Mouse (Mus musculus) liver, embryonic 12.5 days (tissue): Measurements from ENCODE around the gene Neurl3. TPM values are rescaled to one million over a fixed set of nuclear protein-coding genes. Genes with fewer than 3 reads are reported as not detected.

ENCODE experiments used
- ATAC-seq: fragments of 200-750 bp; cut with Nextera tagmentation; 2 replicates; pipeline ENCODE4 v1.8.0; 2017; ENCODE audit warnings: moderate number of reproducible peaks, mild to moderate bottlenecking, moderate library complexity
- H3K27ac ChIP-seq: fragments of 300-500 bp; sonication (generic); 2 replicates; pipeline ENCODE4 v1.5.1; 2016; ENCODE audit warnings: mild to moderate bottlenecking
- H3K27me3 ChIP-seq: fragments of 300-500 bp; sonication (generic); replicated peaks from 2 replicates; pipeline ENCODE4 v1.6.1; 2016; ENCODE audit warnings: mild to moderate bottlenecking, moderate library complexity
- H3K36me3 ChIP-seq: fragments of 300-500 bp; sonication (generic); 2 replicates; pipeline ENCODE4 v1.6.1; 2016; ENCODE audit warnings: mild to moderate bottlenecking, moderate library complexity
- H3K4me1 ChIP-seq: fragments of 300-500 bp; sonication (generic); 2 replicates; pipeline ENCODE4 v1.6.1; 2016
- H3K4me2 ChIP-seq: fragments of 300-500 bp; sonication (generic); 2 replicates; pipeline ENCODE4 v1.6.1; 2016; ENCODE audit warnings: mild to moderate bottlenecking, moderate library complexity
- H3K4me3 ChIP-seq: fragments of 300-500 bp; sonication (generic); 2 replicates; pipeline ENCODE4 v1.5.1; 2016; ENCODE audit warnings: mild to moderate bottlenecking, moderate library complexity
- H3K9ac ChIP-seq: fragments of 300-500 bp; sonication (generic); 2 replicates; pipeline ENCODE4 v1.6.1; 2016; ENCODE audit warnings: mild to moderate bottlenecking, moderate library complexity
- H3K9me3 ChIP-seq: fragments of 300-500 bp; sonication (generic); replicated peaks from 2 replicates; pipeline ENCODE4 v1.6.1; 2016; ENCODE audit warnings: mild to moderate bottlenecking, moderate library complexity
- WGBS: fragments of 180-500 bp; shearing (Covaris S2); methylation state at CpG from one replicate; pipeline ENCODE4 v1.1.7; 2016; ENCODE audit not compliant: insufficient replicate concordance; 5-methylcytosine and 5-hydroxymethylcytosine counted together
- polyA plus RNA-seq: library from polyadenylated mRNA; unstranded; fragments of >200 nt; fragmentation: Nextera tagmentation; extraction: Ambion mirVana; gene quantifications from 2 replicates; pipeline ENCODE4 v1.2.1, GENCODE M21; 2016

Neurl3 gene
- polyA plus RNA-seq, 1 experiment from 2014 or later: 3.7 TPM

DNA sequence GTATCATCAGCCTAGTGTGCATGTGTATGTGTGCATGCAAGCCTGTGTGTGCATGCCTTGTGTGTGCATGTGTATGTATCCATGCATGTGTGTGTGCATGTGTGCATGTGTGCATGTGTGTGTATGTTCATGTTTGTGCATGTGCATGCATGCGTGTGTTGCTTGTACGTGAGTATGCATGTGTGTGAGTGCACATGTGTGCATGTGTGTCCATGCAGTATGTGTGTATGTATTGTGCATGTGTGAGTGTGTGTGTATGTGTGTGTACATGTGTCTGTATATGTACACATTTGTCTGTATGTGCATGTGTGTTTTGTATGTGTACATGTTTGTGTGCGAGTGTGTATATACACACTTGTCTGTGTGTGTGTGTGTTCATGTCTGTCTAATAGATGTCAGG, 6.9 kb downstream of the Neurl3 start:
- Histone ChIP-seq H3K4me2 (no peak overlapping the region), H3K4me1 (peaks cover 56% of the 10 kb centered on the region), H3K27me3 (peaks cover 14% of the 10 kb centered on the region), H3K9ac (no peak overlapping the region), H3K9me3 (no peaks in the 10 kb centered on the region), H3K27ac (no peak overlapping the region), H3K4me3 (no peak overlapping the region), H3K36me3 (no peaks in the 10 kb centered on the region)
- ATAC-seq: no peak
- WGBS: 83% methylated on average over 3 of the region's 3 CpGs

DNA sequence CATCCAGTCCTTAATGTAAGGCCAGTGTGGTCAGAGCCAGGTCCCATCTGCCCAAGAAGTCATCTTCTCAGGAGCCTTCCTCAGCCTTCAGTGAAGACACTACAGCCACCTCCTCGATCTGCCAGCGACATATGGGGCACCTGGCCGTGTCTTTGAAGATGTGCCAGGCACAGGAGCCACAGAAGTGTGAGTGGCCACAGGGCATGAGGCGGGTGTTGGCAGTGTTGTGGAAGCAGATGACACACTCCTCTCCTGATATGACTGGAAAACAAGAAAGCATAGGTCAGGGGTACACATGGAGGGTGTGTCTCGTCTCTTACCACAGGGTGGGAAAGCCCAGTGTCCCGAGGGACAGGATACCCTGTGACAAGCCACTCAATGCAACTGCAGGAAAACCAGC, 8.2 kb downstream of the Neurl3 start:
- no peaks in the 10 kb centered on the region for H3K36me3 ChIP-seq
- no peak overlapping the region for H3K4me2 ChIP-seq
- no peak overlapping the region for H3K9ac ChIP-seq
- H3K4me3 ChIP-seq: no peak overlapping the region
- no peak overlapping the region for H3K27ac ChIP-seq
- no peaks in the 10 kb centered on the region for H3K9me3 ChIP-seq
- ATAC-seq: no peak
- H3K4me1 ChIP-seq: peaks cover 54% of the 10 kb centered on the region
- H3K27me3 ChIP-seq: peaks cover 9% of the 10 kb centered on the region
- 59% methylated on average over 6 of the region's 6 CpGs for WGBS

DNA sequence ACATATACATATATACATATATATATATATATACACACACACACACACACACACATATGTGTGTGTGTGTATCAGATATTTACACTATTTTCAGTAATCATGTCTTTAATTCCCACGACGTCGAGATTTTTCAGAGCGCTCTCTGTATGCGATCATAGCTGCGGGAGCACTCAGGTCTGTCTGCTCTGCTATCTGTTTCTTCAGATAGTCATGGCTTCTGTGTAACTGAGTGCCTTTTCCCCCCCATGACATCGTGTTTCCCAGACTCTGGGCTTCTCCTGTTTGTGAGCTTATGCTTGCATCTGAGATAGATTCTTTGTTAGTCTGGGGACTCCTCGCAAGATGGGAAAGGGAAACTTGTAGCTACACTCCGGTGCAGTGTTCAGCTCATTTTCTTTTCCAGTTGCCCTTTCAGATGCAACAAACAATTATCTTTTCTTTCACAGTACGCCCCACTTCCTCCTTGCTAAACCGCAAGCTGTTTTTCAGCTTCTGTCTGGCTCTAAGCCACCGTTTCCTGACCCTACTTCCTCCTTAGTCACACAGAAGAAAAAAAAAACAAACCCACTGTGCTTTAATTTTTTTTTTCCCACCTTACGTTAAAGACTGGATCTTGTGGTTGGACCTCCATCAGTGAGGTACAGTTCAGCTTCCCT, 10.5 kb downstream of the Neurl3 start:
- Histone ChIP-seq H3K9ac (0 out of 2 replicates have a peak overlapping the region, but pooled peaks have one; percentile 7), H3K27ac (peak overlapping the region; percentile 73), H3K9me3 (no peaks in the 10 kb centered on the region), H3K4me3 (peak overlapping the region; percentile 17; the same call in 1 of the 2 replicates), H3K27me3 (no peaks in the 10 kb centered on the region), H3K4me2 (peak overlapping the region; percentile 55), H3K4me1 (peaks cover 37% of the 10 kb centered on the region), H3K36me3 (no peaks in the 10 kb centered on the region)
- WGBS: 10% methylated on average over 13 of the region's 13 CpGs
- ATAC-seq: 0 out of 2 replicates have a peak, but pooled peaks have one; percentile 40

DNA sequence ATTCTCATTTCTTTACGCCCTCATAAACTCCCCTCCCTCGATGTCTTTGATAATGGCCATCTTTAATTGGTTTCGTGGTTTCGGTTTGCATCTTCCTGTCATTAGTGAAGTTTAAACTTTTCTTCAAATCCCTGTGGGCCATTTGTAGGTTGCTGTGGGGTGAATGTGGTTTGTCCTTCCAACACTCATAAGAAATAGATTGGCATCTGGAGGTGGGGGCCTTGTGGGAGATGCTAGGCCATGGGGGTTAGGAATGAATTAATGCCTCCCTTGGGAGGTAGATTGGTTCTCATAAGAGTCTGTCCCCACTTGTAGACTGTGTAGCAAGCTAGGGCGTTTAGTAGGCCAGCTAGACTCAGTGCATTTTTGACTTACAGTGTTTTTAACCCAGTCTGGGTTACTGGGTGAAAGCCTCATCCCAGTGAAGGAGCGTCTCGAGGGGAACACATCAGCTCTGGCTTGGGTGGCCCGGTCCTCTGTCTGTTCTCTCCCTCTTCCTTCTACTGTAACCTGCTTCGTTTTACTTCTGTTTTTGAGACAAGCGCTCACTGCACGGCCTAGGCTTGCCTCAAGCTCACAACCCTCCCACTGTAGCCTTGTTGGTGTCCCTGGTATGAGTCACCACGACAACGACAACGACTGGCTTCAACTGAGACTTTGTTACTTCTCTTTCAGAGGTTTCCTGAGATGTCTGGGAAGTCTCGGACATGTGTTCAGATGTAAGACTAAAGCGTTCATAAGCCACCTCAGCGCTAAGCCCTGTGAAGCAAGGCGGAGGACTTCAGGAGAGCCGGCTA, 12.6 kb downstream of the Neurl3 start:
- ATAC-seq: peak; percentile 54

DNA sequence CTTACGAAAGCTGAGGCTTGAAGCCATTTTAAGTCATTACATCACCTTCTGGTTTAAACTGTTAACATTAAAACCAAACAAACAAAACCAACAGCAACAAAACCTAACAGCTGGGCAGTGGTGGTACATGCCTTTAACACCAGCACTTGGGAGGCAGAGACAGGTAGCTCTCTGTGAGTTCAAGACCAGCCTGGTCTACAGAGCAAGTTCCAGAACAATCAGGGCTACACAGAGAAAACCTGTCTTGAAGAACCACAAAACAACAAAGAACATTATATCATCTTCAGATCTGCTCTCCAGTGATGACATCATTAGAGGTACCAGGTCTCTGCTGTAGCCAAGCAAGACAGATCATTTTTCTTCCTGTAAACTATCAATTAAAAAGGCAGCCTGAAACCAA, 14.1 kb downstream of the Neurl3 start:
- H3K27ac ChIP-seq: no peak overlapping the region
- 83% methylated on average over 1 of the region's 1 CpGs for WGBS
- no peak for ATAC-seq
- H3K4me3 ChIP-seq: no peak overlapping the region
- peaks cover 29% of the 10 kb centered on the region for H3K4me1 ChIP-seq
- H3K36me3 ChIP-seq: no peaks in the 10 kb centered on the region
- H3K9ac ChIP-seq: no peak overlapping the region
- no peak overlapping the region for H3K4me2 ChIP-seq
- peaks cover 8% of the 10 kb centered on the region for H3K9me3 ChIP-seq
- H3K27me3 ChIP-seq: peaks cover 7% of the 10 kb centered on the region

More for the DNA sequence above, 12.6 kb downstream of the Neurl3 start:
- H3K9me3 ChIP-seq: peaks cover under 1% of the 10 kb centered on the region; the same call in 1 of the 2 replicates
- 38% methylated on average over 19 of the region's 19 CpGs for WGBS
- H3K36me3 ChIP-seq: no peaks in the 10 kb centered on the region
- H3K4me3 ChIP-seq: no peak overlapping the region
- no peak overlapping the region for H3K9ac ChIP-seq
- H3K4me2 ChIP-seq: no peak overlapping the region
- peaks cover 37% of the 10 kb centered on the region for H3K4me1 ChIP-seq
- no peaks in the 10 kb centered on the region for H3K27me3 ChIP-seq
- no peak overlapping the region for H3K27ac ChIP-seq

DNA sequence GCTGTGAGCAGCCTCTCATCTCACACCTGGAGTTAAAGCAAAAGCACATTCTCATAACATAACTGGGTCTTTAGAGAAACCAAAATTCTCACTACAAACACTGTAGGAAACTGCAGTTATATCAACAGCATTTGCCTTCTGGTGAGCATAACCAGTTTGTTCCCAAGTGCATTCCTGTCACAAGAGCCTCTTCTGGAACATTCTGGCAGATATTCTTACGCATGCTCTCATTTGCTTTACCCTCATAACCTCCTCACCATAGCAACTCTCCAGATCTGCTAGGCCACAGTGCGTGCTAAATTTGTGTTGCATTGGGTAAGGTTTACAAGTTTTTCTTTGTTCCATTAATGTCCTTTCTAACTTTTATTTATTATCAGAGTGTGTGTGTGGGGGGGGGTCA, 15.2 kb downstream of the Neurl3 start:
- Histone ChIP-seq H3K27me3 (peaks cover 18% of the 10 kb centered on the region), H3K9me3 (peaks cover 8% of the 10 kb centered on the region), H3K4me1 (peaks cover 25% of the 10 kb centered on the region), H3K4me3 (no peak overlapping the region), H3K4me2 (no peak overlapping the region), H3K27ac (no peak overlapping the region), H3K9ac (no peak overlapping the region), H3K36me3 (no peaks in the 10 kb centered on the region)
- WGBS: 84% methylated on average over 2 of the region's 2 CpGs
- no peak for ATAC-seq

DNA sequence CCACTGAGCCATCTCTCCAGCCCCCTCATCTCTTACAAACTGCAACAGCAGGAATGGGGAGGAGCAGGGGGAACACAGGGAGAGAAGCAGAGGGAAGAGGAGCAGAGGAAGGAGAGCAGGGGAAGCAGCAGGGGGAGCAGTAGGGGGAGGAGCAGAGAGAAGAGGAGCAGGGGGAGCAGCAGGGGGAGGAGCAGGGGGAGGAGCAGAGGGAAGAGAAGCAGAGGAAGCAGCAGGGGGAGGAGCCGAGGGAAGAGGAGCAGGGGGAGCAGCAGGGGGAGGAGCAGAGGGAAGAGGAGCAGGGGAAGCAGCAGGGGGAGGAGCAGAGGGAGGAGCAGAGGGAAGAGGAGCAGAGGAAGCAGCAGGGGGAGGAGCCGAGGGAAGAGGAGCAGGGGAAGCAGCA, 15.8 kb downstream of the Neurl3 start:
- no peaks in the 10 kb centered on the region for H3K36me3 ChIP-seq
- no peak overlapping the region for H3K27ac ChIP-seq
- no peak for ATAC-seq
- peaks cover 8% of the 10 kb centered on the region for H3K9me3 ChIP-seq
- H3K4me2 ChIP-seq: no peak overlapping the region
- H3K4me1 ChIP-seq: peaks cover 19% of the 10 kb centered on the region; the same call in 1 of the 2 replicates
- no peak overlapping the region for H3K4me3 ChIP-seq
- peaks cover 24% of the 10 kb centered on the region for H3K27me3 ChIP-seq
- WGBS: 25% methylated on average over 2 of the region's 2 CpGs
- H3K9ac ChIP-seq: no peak overlapping the region

DNA sequence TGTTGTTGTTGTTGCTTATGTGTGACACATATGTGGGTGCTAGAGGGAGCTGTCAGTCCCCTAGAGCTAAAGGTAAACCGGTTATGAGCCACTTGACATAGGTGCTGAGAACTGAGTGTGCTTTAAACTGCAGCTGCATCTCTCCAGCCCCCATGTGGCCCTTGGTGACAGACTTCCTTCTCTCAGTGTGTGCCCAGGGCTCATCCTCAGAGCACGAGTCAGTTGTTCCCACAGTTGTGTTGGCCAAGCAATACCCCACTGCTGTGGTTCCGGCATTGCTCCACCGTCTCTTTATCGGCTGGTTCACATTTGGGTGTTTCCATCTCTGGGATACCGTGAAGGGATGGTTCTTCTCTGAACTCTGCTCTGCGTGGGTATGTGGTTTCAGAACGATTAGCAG, 17.2 kb downstream of the Neurl3 start:
- ATAC-seq: no peak
- 54% methylated on average over 8 of the region's 8 CpGs for WGBS

DNA sequence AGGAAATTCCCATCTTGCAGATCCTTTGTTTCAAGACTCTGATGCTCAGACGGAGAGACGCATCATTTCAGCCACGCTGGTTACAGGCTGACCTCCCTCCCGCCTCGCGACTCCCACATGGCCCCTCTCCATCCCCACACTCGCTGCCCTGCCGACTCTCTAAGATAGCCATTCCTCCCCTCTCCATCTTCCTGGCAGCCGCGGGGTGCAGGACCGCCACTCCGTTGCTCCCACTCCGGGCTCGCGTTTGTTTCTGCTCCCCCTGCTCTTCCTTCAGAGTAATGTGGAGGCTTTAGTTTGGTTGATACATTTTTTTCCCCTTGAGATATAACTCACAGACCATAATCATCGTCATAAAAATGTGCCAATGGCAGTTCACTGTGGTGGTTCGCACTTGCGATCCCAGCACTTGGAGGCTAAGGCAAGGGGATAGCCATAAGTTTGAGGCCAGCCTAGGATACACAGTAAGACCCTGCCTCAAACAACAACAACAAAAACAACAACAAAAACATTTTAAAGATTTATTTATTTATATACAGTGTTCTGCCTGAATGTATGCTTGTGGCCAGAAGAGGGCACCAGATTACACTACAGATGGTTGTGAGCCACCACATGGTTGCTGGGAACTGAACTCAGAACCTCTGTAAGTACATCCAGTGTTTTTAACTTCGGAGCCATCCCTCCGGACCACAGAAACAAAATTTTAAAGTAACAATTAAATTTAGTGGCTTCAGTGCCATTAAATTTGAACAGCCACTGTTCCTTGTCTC, 18.4 kb downstream of the Neurl3 start:
- H3K9me3 ChIP-seq: peaks cover 8% of the 10 kb centered on the region
- peaks cover 29% of the 10 kb centered on the region for H3K27me3 ChIP-seq
- H3K4me2 ChIP-seq: no peak overlapping the region
- WGBS: 50% methylated on average over 20 of the region's 20 CpGs
- no peak overlapping the region for H3K27ac ChIP-seq
- no peak overlapping the region for H3K9ac ChIP-seq
- ATAC-seq: no peak
- peaks cover 11% of the 10 kb centered on the region; the same call in 1 of the 2 replicates for H3K4me1 ChIP-seq
- H3K4me3 ChIP-seq: no peak overlapping the region
- H3K36me3 ChIP-seq: no peaks in the 10 kb centered on the region

More for the DNA sequence above, 17.2 kb downstream of the Neurl3 start:
- no peak overlapping the region for H3K4me3 ChIP-seq
- H3K4me1 ChIP-seq: peaks cover 22% of the 10 kb centered on the region; the same call in 1 of the 2 replicates
- H3K27me3 ChIP-seq: peaks cover 29% of the 10 kb centered on the region
- H3K27ac ChIP-seq: no peak overlapping the region
- H3K36me3 ChIP-seq: no peaks in the 10 kb centered on the region
- no peak overlapping the region for H3K9ac ChIP-seq
- H3K4me2 ChIP-seq: no peak overlapping the region
- H3K9me3 ChIP-seq: peaks cover 8% of the 10 kb centered on the region

DNA sequence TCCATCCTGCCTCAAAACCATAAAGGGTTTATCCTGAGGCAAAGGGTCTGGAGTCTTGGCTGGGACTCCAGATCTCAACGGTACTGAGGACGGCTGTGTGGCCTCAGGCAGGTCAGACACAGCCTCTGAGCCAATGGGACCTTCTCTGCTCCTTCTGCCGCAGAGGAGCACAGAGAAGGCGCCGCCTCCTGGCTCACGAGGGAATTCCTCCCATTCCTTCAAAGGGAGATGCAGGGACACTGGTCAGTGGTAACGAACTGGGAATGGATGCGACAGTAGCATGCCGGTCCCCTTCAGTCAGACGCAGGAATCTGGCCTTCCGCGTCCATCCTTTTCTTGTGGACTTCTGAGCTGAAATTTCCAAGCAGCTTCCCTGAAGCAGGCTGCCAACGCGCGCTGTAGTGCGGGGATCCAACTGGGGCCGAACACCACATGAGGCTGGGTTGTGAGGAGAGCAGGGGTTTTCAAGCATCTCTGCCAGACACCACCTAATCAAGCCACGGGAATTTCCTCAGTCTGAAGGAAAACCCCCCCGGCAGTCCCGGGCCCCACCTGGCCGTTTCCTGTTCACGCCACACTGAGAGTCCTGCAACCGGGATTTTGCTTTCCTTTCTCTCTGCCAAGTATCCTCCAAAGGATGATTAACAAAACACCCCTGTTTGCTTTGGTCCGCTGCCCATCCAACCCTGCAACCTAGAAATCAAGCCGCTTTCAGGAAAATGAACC, 19.7 kb downstream of the Neurl3 start:
- Histone ChIP-seq H3K9me3 (peaks cover 8% of the 10 kb centered on the region), H3K27ac (no peak overlapping the region), H3K4me3 (no peak overlapping the region), H3K4me1 (peaks cover 11% of the 10 kb centered on the region; the same call in 1 of the 2 replicates), H3K36me3 (no peaks in the 10 kb centered on the region), H3K27me3 (peaks cover 29% of the 10 kb centered on the region), H3K4me2 (peak overlapping the region; percentile 31; the same call in 1 of the 2 replicates), H3K9ac (peak overlapping the region; percentile 27; the same call in 1 of the 2 replicates)
- WGBS: 21% methylated on average over 25 of the region's 25 CpGs
- no peak for ATAC-seq

DNA sequence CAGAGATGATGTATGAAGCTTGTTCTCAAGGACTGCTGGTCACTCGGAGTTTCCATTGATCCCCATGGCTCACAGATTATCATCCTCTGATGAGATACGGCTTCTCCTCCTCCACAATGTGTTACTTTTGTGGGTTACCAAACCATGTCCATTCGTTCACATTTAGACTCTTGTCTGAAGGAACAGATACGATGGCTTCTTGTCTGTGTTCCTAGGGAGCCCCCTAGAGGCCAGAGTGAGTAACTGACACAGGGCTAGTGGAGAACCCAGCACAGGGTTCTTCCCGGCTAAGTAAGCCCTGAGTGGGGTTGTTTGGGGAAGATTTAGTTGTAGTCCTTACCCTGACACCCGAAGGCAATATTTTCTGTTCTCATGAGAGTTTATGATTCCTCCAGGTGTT, 21.7 kb downstream of the Neurl3 start:
- no peak overlapping the region for H3K4me3 ChIP-seq
- peaks cover 8% of the 10 kb centered on the region for H3K9me3 ChIP-seq
- peaks cover 29% of the 10 kb centered on the region for H3K27me3 ChIP-seq
- H3K9ac ChIP-seq: no peak overlapping the region
- WGBS: 3% methylated on average over 6 of the region's 6 CpGs
- peaks cover 11% of the 10 kb centered on the region; the same call in 1 of the 2 replicates for H3K4me1 ChIP-seq
- no peaks in the 10 kb centered on the region for H3K36me3 ChIP-seq
- H3K27ac ChIP-seq: no peak overlapping the region
- H3K4me2 ChIP-seq: no peak overlapping the region
- 0 out of 2 replicates have a peak, but pooled peaks have one; percentile 51 for ATAC-seq
